Mouse (Mus musculus) megakaryocyte, embryonic 14.5 days (primary cell): ENCODE measurements around the gene Olfr1416. TPM values are rescaled to one million over a fixed set of nuclear protein-coding genes. Genes with fewer than 3 reads are reported as not detected.

Experiments used
- H3K27me3 ChIP-seq: replicated peaks from 2 replicates; pipeline ENCODE3; 2012; ENCODE audit warnings: inconsistent platforms
- H3K36me3 ChIP-seq: replicated peaks from 2 replicates; pipeline ENCODE3; 2012; ENCODE audit warnings: low read length, inconsistent platforms, mixed read lengths
- H3K4me1 ChIP-seq: 2 replicates; pipeline ENCODE4 v1.6.1; 2012; ENCODE audit warnings: inconsistent platforms
- H3K4me3 ChIP-seq: replicated peaks from 2 replicates; pipeline ENCODE3; 2012; ENCODE audit warnings: moderate library complexity, mild to moderate bottlenecking, inconsistent platforms
- H3K9me3 ChIP-seq: 2 replicates; pipeline ENCODE4 v1.6.1; 2012; ENCODE audit warnings: inconsistent platforms
- FLI1 ChIP-seq: IDR thresholded peaks from 2 replicates; pipeline ENCODE4 v1.6.1; 2012; ENCODE audit warnings: low read length, inconsistent platforms, mixed read lengths
- GATA1 ChIP-seq: IDR thresholded peaks from 3 replicates; pipeline ENCODE4 v1.6.1; 2012; ENCODE audit warnings: mixed read lengths, low read length, inconsistent platforms, borderline replicate concordance
- polyA plus RNA-seq: library from polyadenylated mRNA; stranded (reverse); fragments of >175 nt; gene quantifications from 2 replicates; pipeline ENCODE4 v1.2.3, GENCODE M21; 2012; ENCODE audit warnings: low replicate concordance; ENCODE audit not compliant: insufficient read depth

Gene Olfr1416
- polyA plus RNA-seq, 1 experiment: not detected

- peaks cover 3% of the 10 kb centered on the region for H3K36me3 ChIP-seq
- H3K27me3 ChIP-seq: peaks cover 29% of the 10 kb centered on the region
- H3K4me3 ChIP-seq: no peak overlapping the region
Observed at GRCm38 (mm10) chr1:92432791-92433190, 52.1 kb downstream of the Olfr1416 start.

GRCm38 (mm10) chr1:92432098-92432497 lies 52.8 kb downstream of the Olfr1416 start:
- H3K4me1 ChIP-seq: no peaks in the 10 kb centered on the region; the same call in 1 of the 2 replicates
- peaks cover 10% of the 10 kb centered on the region for H3K9me3 ChIP-seq
- H3K36me3 ChIP-seq: no peaks in the 10 kb centered on the region
- peaks cover 29% of the 10 kb centered on the region for H3K27me3 ChIP-seq
- TF ChIP-seq GATA1 (no peak), FLI1 (no peak)
- no peak overlapping the region for H3K4me3 ChIP-seq

More at GRCm38 (mm10) chr1:92432791-92433190, 52.1 kb downstream of the Olfr1416 start:
- TF ChIP-seq GATA1 (no peak), FLI1 (no peak)
- Histone ChIP-seq H3K4me1 (peaks cover 5% of the 10 kb centered on the region), H3K9me3 (peaks cover 10% of the 10 kb centered on the region)

GRCm38 (mm10) chr1:92431420-92431819 lies 53.5 kb downstream of the Olfr1416 start:
- Histone ChIP-seq H3K27me3 (peaks cover 29% of the 10 kb centered on the region), H3K4me3 (no peak overlapping the region), H3K9me3 (peaks cover 16% of the 10 kb centered on the region), H3K4me1 (no peaks in the 10 kb centered on the region), H3K36me3 (no peaks in the 10 kb centered on the region)
- TF ChIP-seq GATA1 (no peak), FLI1 (no peak)

GRCm38 (mm10) chr1:92430991-92431390 lies 53.9 kb downstream of the Olfr1416 start:
- Histone ChIP-seq H3K4me3 (no peak overlapping the region), H3K36me3 (no peaks in the 10 kb centered on the region), H3K4me1 (no peaks in the 10 kb centered on the region), H3K9me3 (peaks cover 16% of the 10 kb centered on the region), H3K27me3 (peaks cover 28% of the 10 kb centered on the region)
- TF ChIP-seq FLI1 (no peak), GATA1 (no peak)

Other genes starting within 250 kb of the Olfr1416 start
- 20.9 and 27.2 TPM in 2 replicates for gene Ndufa10, start 11.3 kb downstream of the Olfr1416 start, polyA plus RNA-seq
- gene Olfr1415, start 11.0 kb upstream of the Olfr1416 start, polyA plus RNA-seq: not detected in 2 replicates
- not detected in 2 replicates for gene Olfr1414, start 33.5 kb upstream of the Olfr1416 start, polyA plus RNA-seq
- gene Olfr1413, start 86.2 kb upstream of the Olfr1416 start, polyA plus RNA-seq: not detected in 2 replicates
- not detected in 2 replicates for gene Olfr1412, start 100.7 kb upstream of the Olfr1416 start, polyA plus RNA-seq
- not detected in 2 replicates for gene Olfr1411, start 109.3 kb upstream of the Olfr1416 start, polyA plus RNA-seq
- not detected in 2 replicates for gene Olfr1410, start 120.7 kb upstream of the Olfr1416 start, polyA plus RNA-seq
- gene Olfr12, start 132.7 kb upstream of the Olfr1416 start, polyA plus RNA-seq: not detected in 2 replicates
- gene Cops9, start 156.9 kb upstream of the Olfr1416 start, polyA plus RNA-seq: 26.2 and 120 TPM in 2 replicates
- gene Otos, start 163.7 kb upstream of the Olfr1416 start, polyA plus RNA-seq: 0.50 TPM in 1 of 2 replicates, not detected in the other